Comparison of ENCODE assay signal across 1 mouse cellular context in genomic region chr3:97661206-97661605, GRCm38 (mm10).
TF ChIP-seq lines count a peak whose summit lies in the region.

No protein-coding gene starts in this region.

TF ChIP-seq in CH12.LX, 34 proteins besides CTCF, POLR2A, EP300 and RAD21:
- TF ChIP-seq TCF12 (IDR thresholded peaks at IDR 0.05; ENCODE audit: low read depth, low read length) (no peak), MXI1 (IDR thresholded peaks at IDR 0.05; ENCODE audit: low read depth, low read length) (peak; percentile 70; the same call in 1 of the 2 replicates), ETS1 (conservative IDR thresholded peaks at IDR 0.05; ENCODE audit: low read depth, low read length) (peak; percentile 58), BHLHE40 (IDR thresholded peaks at IDR 0.05; ENCODE audit: low read depth, low read length) (peak; percentile 92), HCFC1 (IDR thresholded peaks at IDR 0.05; ENCODE audit: low read depth, low read length) (no peak), CHD2 (IDR thresholded peaks at IDR 0.05; ENCODE audit: low read length) (no peak), JUN (IDR thresholded peaks at IDR 0.05; ENCODE audit: insufficient read depth, low read depth, low read length) (no peak), KAT2A (IDR thresholded peaks at IDR 0.05; ENCODE audit: insufficient replicate concordance, low read length) (no peak), ZC3H11A (IDR thresholded peaks at IDR 0.05; ENCODE audit: low read depth, low read length) (no peak), ZKSCAN1 (IDR thresholded peaks at IDR 0.05; ENCODE audit: borderline replicate concordance, low read depth, low read length) (no peak), SMC3 (IDR thresholded peaks at IDR 0.05; ENCODE audit: low read depth, low read length) (no peak), IRF4 (IDR thresholded peaks at IDR 0.05; ENCODE audit: low read depth, low read length) (peak; percentile 82), JUND (conservative IDR thresholded peaks at IDR 0.05; ENCODE audit: low read depth, low read length) (0 out of 2 replicates have a peak, but pooled peaks have one; percentile 20), NRF1 (IDR thresholded peaks at IDR 0.05; ENCODE audit: low read depth, low read length) (no peak), ZMIZ1 (IDR thresholded peaks at IDR 0.05; ENCODE audit: low read depth, low read length) (no peak), NELFE (IDR thresholded peaks at IDR 0.05; ENCODE audit: low read depth, low read length) (no peak), UBTF (IDR thresholded peaks at IDR 0.05; ENCODE audit: low read depth, low read length) (no peak), TBP (conservative IDR thresholded peaks at IDR 0.05; ENCODE audit: low read depth, low read length) (no peak), ZNF384 (IDR thresholded peaks at IDR 0.05; ENCODE audit: low read depth, low read length) (peak; percentile 40; the same call in 1 of the 2 replicates), USF1 (IDR thresholded peaks at IDR 0.05; ENCODE audit: low read depth, low read length) (peak; percentile 47; the same call in 1 of the 2 replicates), MAX (IDR thresholded peaks at IDR 0.05; ENCODE audit: low read length) (peak; percentile 97), ELF1 (IDR thresholded peaks at IDR 0.05; ENCODE audit: low read depth, low read length) (no peak), GABPA (IDR thresholded peaks at IDR 0.05; ENCODE audit: insufficient replicate concordance, low read depth, low read length) (no peak), MYC (IDR thresholded peaks at IDR 0.05; ENCODE audit: low read depth, low read length) (peak; percentile 79), PAX5 (IDR thresholded peaks at IDR 0.05; ENCODE audit: low read length) (no peak), MAZ (IDR thresholded peaks at IDR 0.05; ENCODE audit: low read depth, low read length) (no peak), MEF2A (IDR thresholded peaks at IDR 0.05; ENCODE audit: borderline replicate concordance, low read depth, low read length) (0 out of 2 replicates have a peak, but pooled peaks have one; percentile 2), E2F4 (IDR thresholded peaks at IDR 0.05; ENCODE audit: insufficient replicate concordance, low read depth, low read length) (no peak), SIN3A (IDR thresholded peaks at IDR 0.05; ENCODE audit: low read length) (0 out of 2 replicates have a peak, but pooled peaks have one; percentile 28), MAFK (IDR thresholded peaks at IDR 0.05; ENCODE audit: insufficient replicate concordance, low read length) (no peak), RCOR1 (conservative IDR thresholded peaks at IDR 0.05; ENCODE audit: low read depth, low read length) (no peak), USF2 (conservative IDR thresholded peaks at IDR 0.05; ENCODE audit: low read depth, low read length) (0 out of 2 replicates have a peak, but pooled peaks have one; percentile 27), POLR2AphosphoS2 (IDR thresholded peaks at IDR 0.05; ENCODE audit: low read depth, low read length) (no peak), CHD1 (IDR thresholded peaks at IDR 0.05; ENCODE audit: low read depth, low read length) (no peak)
TF ChIP-seq in CH12.LX: peak in this region for 12.
